8 mouse cellular contexts compared by ENCODE assay signal in genomic region chr5:45856303-45856821, GRCm38 (mm10). TPM values are rescaled to one million over a fixed set of nuclear protein-coding genes. Genes with fewer than 3 reads are reported as not detected.
DNase-seq lines count a peak whose midpoint lies in the region; ATAC-seq lines count a peak whose summit lies in the region.

No protein-coding gene starts in this region.

- peak overlapping the region; percentile 77 for H3K4me2 ChIP-seq in hindbrain, embryonic 16.5 days (ENCODE audit: low read length)

- peak overlapping the region; percentile 96 for H3K9ac ChIP-seq in hindbrain, embryonic 16.5 days (ENCODE audit: low read depth, low read length)

- H3K4me3 ChIP-seq in hindbrain, embryonic 16.5 days (ENCODE audit: low read length): peak overlapping the region; percentile 98
- H3K4me3 ChIP-seq in megakaryocyte, embryonic 14.5 days (replicated peaks): peak overlapping the region; percentile 98

- no peaks in the 10 kb centered on the region for H3K36me3 ChIP-seq in hindbrain, embryonic 16.5 days (ENCODE audit: control insufficient read depth, insufficient read depth, low read length)
- no peaks in the 10 kb centered on the region for H3K36me3 ChIP-seq in megakaryocyte, embryonic 14.5 days (replicated peaks; ENCODE audit: low read length)

- peaks cover 6% of the 10 kb centered on the region for H3K4me1 ChIP-seq in hindbrain, embryonic 16.5 days (ENCODE audit: control insufficient read depth, insufficient read depth, low read depth, low read length)
- H3K4me1 ChIP-seq in megakaryocyte, embryonic 14.5 days: peaks cover 14% of the 10 kb centered on the region

- intact Hi-C loops in left cerebral cortex, postnatal 10 days (cut with DNase I): loop anchor here (5.0 kb wide), 2 partner anchors 99 to 491 kb away; no protein-coding TSS in a partner anchor

- ATAC-seq in activated CD4-positive, CD25-positive, alpha-beta regulatory T cell, adult 4 months: peak; percentile 3
- ATAC-seq in hindbrain, embryonic 16.5 days: peak; percentile 61

- peak; percentile 24 to 60 for DNase-seq in cerebellum, postnatal 4 days (ENCODE audit: low spot score in 2 of 2)
- peak; percentile 23 for DNase-seq in gastrocnemius, adult 18-20 months (ENCODE audit: low spot score)
- peak; percentile 53 to 83 for DNase-seq in left cerebral cortex, postnatal 10 days (ENCODE audit: extremely low spot score in 1 of 2, low spot score in 2 of 2)
- peak; percentile 80 to 83 for DNase-seq in right cerebral cortex, postnatal 10 days (ENCODE audit: low spot score in 2 of 2)
- DNase-seq in urinary bladder, postnatal 10 days (ENCODE audit: low spot score): peak; percentile 10

- peak overlapping the region; percentile 98 for H3K27ac ChIP-seq in hindbrain, embryonic 16.5 days (ENCODE audit: low read depth, low read length)

- WGBS in hindbrain, embryonic 16.5 days: under 1% methylated on average over 29 of the region's 37 CpGs

- H3K9me3 ChIP-seq in hindbrain, embryonic 16.5 days (ENCODE audit: control insufficient read depth, low read length): no peaks in the 10 kb centered on the region
- no peaks in the 10 kb centered on the region for H3K9me3 ChIP-seq in megakaryocyte, embryonic 14.5 days

- H3K27me3 ChIP-seq in hindbrain, embryonic 16.5 days (replicated peaks; ENCODE audit: control insufficient read depth, insufficient read depth, low read length): no peaks in the 10 kb centered on the region; the same call in 1 of the 2 replicates
- no peaks in the 10 kb centered on the region for H3K27me3 ChIP-seq in megakaryocyte, embryonic 14.5 days (replicated peaks)

RNA-seq across cellular contexts. Expression of gene Lcorl, which starts 1.1 kb away (rescaled TPM):
- polyA plus RNA-seq in activated CD4-positive, CD25-positive, alpha-beta regulatory T cell, adult 4 months (2017; shearing (Covaris generic)): 10 to 100 TPM; 13.1 to 19.3 TPM
- total RNA-seq in gastrocnemius, adult 18-20 months (2021): 1 to 10 TPM; 5.3 to 6.1 TPM
- polyA plus RNA-seq in hindbrain, embryonic 16.5 days (2015; fragmentation: Nextera tagmentation; extraction: Ambion mirVana): 43.9 and 47.4 TPM in 2 replicates
- total RNA-seq in left cerebral cortex, postnatal 10 days (2021): 10 to 100 TPM; 47.7 to 48.0 TPM
- 0.73 and 6.0 TPM in 2 replicates for polyA plus RNA-seq in megakaryocyte, embryonic 14.5 days (2012; ENCODE audit: insufficient read depth, low replicate concordance)

Comparison
In these comparisons a context has a peak if more than half of its experiments do, and no peak if none do; other contexts are left out.
1. Peak in every context shown above with its lines: DNase-seq, ATAC-seq, H3K4me3 ChIP-seq and H3K27ac ChIP-seq.
2. DNase-seq: peak in every context shown above with its lines; median percentile 82 in right cerebral cortex, postnatal 10 days; 68 in left cerebral cortex, postnatal 10 days; 42 in cerebellum, postnatal 4 days; 23 in gastrocnemius, adult 18-20 months; 10 in urinary bladder, postnatal 10 days.